Mouse (Mus musculus) olfactory bulb, adult 2 months (tissue): ENCODE measurements around the gene Cabcoco1. TPM values are rescaled to one million over a fixed set of nuclear protein-coding genes. Genes with fewer than 3 reads are reported as not detected.

Source experiments
- H3K27ac ChIP-seq: fragments of 200-500 bp; 2 replicates; pipeline ENCODE4 v1.5.1; 2012; ENCODE audit warnings: low read depth, low read length; ENCODE audit not compliant: insufficient read depth
- H3K4me1 ChIP-seq: fragments of 200-500 bp; 2 replicates; pipeline ENCODE4 v1.6.1; 2012; ENCODE audit warnings: low read length; ENCODE audit not compliant: control insufficient read depth, insufficient read depth
- H3K4me3 ChIP-seq: fragments of 200-500 bp; 2 replicates; pipeline ENCODE4 v1.5.1; 2012; ENCODE audit warnings: mild to moderate bottlenecking, low read depth, low read length, moderate library complexity; ENCODE audit not compliant: insufficient read depth
- CTCF ChIP-seq: fragments of 200-500 bp; IDR thresholded peaks from 2 replicates; pipeline ENCODE4 v1.5.1; 2012; ENCODE audit warnings: low read depth, mild to moderate bottlenecking, low read length, moderate library complexity; ENCODE audit not compliant: insufficient read depth
- POLR2A ChIP-seq: fragments of 200-500 bp; IDR thresholded peaks from 2 replicates; pipeline ENCODE4 v1.6.1; 2012; ENCODE audit warnings: mild to moderate bottlenecking, low read depth, low read length, moderate library complexity; ENCODE audit not compliant: insufficient read depth
- WGBS: fragments of 180-500 bp; shearing (Covaris S2); methylation state at CpG from one replicate; pipeline ENCODE4 v1.1.7; 2018; 5-methylcytosine and 5-hydroxymethylcytosine counted together
- polyA plus RNA-seq: library from polyadenylated mRNA; stranded (reverse); fragments of >200 nt; gene quantifications from 2 replicates; pipeline ENCODE4 v1.2.4, GENCODE M21; 2012; ENCODE audit warnings: low replicate concordance; ENCODE audit not compliant: missing spikeins, insufficient read depth, insufficient read length

Gene Cabcoco1
- not detected in 2 replicates for polyA plus RNA-seq

GRCm38 (mm10) chr10:68541139-68541942 is at the start of gene Cabcoco1:
Cabcoco1 (minus strand) TSS chr10:68541896.
- Histone ChIP-seq H3K4me3 (peak within 1 kb of the TSS; percentile 36), H3K4me1 (peaks cover 8% of the 10 kb centered on the region), H3K27ac (peak within 1 kb of the TSS; percentile 39)
- WGBS, result 14% methylated on average over 17 of the region's 17 CpGs
- TF ChIP-seq CTCF (peak; percentile 17; the same call in 1 of the 2 replicates), POLR2A (no peak)

GRCm38 (mm10) chr10:68589530-68590252 is 48.0 kb upstream of the Cabcoco1 start:
- TF ChIP-seq POLR2A (no peak), CTCF (no peak)
- 34% methylated on average over 11 of the region's 11 CpGs for WGBS
- H3K4me3 ChIP-seq, result no peak overlapping the region
- H3K4me1 ChIP-seq, result no peaks in the 10 kb centered on the region
- H3K27ac ChIP-seq, result no peak overlapping the region

DNA sequence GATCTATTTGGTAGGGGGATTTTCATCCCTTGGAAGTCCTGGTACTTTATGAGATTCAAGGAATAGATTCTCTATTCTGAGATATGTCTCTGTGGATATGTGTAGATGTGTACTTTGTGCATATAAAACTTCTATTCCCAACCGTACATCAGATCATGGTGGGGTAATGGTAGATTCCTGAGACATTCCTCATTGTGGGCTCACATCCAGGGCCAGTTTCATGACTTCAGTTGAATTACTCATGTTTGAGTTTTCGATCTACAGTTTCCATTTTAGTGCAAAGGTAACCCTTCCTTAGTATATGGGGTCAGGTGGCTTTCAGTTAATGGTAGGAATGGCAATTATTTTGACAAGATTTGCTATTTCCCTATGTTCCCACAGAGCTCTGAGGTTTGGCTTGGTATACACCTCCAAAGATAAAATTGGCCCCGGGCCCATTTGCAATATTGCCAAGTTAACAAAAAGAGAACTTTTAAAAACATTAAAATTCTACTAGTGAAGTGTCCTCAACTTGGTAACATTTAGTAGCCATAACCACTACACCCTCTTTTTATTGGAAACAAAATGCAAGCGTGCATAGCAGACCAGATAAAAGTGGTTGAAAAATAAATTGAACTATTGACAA is 45.8 kb upstream of the Cabcoco1 start:
- Histone ChIP-seq H3K4me1 (no peaks in the 10 kb centered on the region), H3K4me3 (no peak overlapping the region), H3K27ac (no peak overlapping the region)
- TF ChIP-seq CTCF, result no peak
- no peak for TF ChIP-seq POLR2A
- WGBS, result 92% methylated on average over 4 of the region's 4 CpGs

GRCm38 (mm10) chr10:68577321-68577720 is 35.6 kb upstream of the Cabcoco1 start:
- H3K27ac ChIP-seq, result no peak overlapping the region
- WGBS, result 39% methylated on average over 9 of the region's 9 CpGs
- H3K4me3 ChIP-seq, result no peak overlapping the region
- no peaks in the 10 kb centered on the region for H3K4me1 ChIP-seq
- TF ChIP-seq POLR2A (no peak), CTCF (no peak)

- Histone ChIP-seq H3K4me1 (no peaks in the 10 kb centered on the region), H3K27ac (no peak overlapping the region), H3K4me3 (no peak overlapping the region)
- TF ChIP-seq POLR2A (no peak), CTCF (no peak)
Observed at GRCm38 (mm10) chr10:68568172-68568571, 26.5 kb upstream of the Cabcoco1 start.

DNA sequence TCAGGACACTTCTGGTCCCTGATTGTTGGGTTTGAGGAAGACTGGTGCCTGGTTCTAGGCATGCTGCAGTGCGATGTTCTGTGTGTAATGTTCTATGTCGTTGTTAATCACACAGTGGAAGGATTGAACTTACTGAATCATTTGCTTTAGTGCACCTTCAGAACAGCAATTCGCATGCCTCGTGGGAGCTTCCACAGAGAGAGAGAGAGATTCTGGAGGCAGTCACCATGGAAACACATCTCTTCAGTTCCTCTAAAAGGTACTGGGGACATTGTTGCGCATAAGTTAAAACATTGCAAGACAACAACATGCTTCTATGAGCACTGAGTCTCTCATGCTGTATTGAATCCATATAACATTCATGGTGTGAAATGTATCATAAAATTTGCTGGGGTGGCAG is 20.6 kb upstream of the Cabcoco1 start:
- H3K4me3 ChIP-seq, result no peak overlapping the region
- H3K4me1 ChIP-seq, result no peaks in the 10 kb centered on the region
- no peak overlapping the region for H3K27ac ChIP-seq
- TF ChIP-seq CTCF (no peak), POLR2A (no peak)
- 38% methylated on average over 5 of the region's 5 CpGs for WGBS

- TF ChIP-seq POLR2A, result no peak
- TF ChIP-seq CTCF, result no peak
- no peak overlapping the region for H3K27ac ChIP-seq
- H3K4me1 ChIP-seq, result no peaks in the 10 kb centered on the region
- no peak overlapping the region for H3K4me3 ChIP-seq
- WGBS, result 24% methylated on average over 4 of the region's 4 CpGs
Observed at GRCm38 (mm10) chr10:68558828-68559219, 17.1 kb upstream of the Cabcoco1 start.

DNA sequence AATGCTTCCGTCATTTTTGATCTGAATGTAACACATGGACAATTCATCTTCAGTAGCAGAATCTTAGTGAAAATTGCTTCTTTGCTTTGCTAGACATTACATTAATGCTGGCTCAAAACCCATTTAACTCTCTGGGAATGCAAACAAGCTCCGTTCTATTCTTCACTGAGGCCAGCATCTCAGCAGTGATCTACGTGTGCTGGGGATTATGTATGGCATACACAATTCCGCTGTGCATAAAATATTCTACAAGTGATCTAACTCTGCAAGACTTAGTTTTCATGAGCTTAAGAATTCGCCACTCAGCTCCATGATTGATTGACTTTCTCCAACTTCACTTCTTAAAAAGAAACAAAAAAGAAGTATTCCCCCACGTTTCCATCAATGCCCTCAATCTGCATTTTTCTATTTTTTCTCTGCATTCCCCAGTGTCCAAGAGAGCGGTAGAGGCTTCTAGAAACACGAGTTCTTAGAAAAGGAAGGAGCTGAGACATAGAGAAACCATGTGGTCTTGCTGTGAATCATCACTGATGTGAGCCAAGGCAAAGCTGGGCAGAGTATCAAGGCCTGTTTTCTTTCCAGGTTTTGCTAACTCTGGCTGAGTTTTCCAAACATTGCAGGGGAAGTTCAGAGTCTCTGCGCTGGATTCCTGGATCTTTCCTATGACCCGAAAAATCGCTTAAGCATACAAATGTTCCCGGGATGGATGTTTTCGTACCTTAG is 16.6 kb upstream of the Cabcoco1 start:
- 23% methylated on average over 13 of the region's 13 CpGs for WGBS
- Histone ChIP-seq H3K4me3 (no peak overlapping the region), H3K4me1 (no peaks in the 10 kb centered on the region), H3K27ac (no peak overlapping the region)
- TF ChIP-seq POLR2A (no peak), CTCF (no peak)

GRCm38 (mm10) chr10:68553677-68554076 is 12.0 kb upstream of the Cabcoco1 start:
- H3K27ac ChIP-seq, result no peak overlapping the region
- WGBS, result 97% methylated on average over 3 of the region's 3 CpGs
- TF ChIP-seq CTCF, result no peak
- TF ChIP-seq POLR2A, result no peak
- no peaks in the 10 kb centered on the region for H3K4me1 ChIP-seq
- H3K4me3 ChIP-seq, result no peak overlapping the region
